Mouse (Mus musculus) CH12.LX (cell line): ENCODE results near the gene Cggbp1.

Experiments
- BHLHE40 ChIP-seq: IDR thresholded peaks from 2 replicates; pipeline ENCODE4 v1.6.1; 2011; ENCODE audit warnings: mild to moderate bottlenecking, low read depth, low read length, improper control_type of control experiment
- RCOR1 ChIP-seq: conservative IDR thresholded peaks from 2 replicates; pipeline ENCODE4 v1.6.1; 2012; ENCODE audit warnings: low read depth, mild to moderate bottlenecking, inconsistent platforms, low read length, improper control_type of control experiment

- TF ChIP-seq BHLHE40 (no peak), RCOR1 (no peak)
Measured at GRCm38 (mm10) chr16:64869621-64870020, 17.8 kb downstream of the Cggbp1 start.
